Mouse (Mus musculus) large intestine, adult 2 months (tissue): ENCODE measurements around the gene Doc2g. TPM values are rescaled to one million over a fixed set of nuclear protein-coding genes. Genes with fewer than 3 reads are reported as not detected.
"Not testable (repeated sequence)": the region's sequence is repeated elsewhere in the genome, so short reads cannot be mapped to it uniquely, and the experiment has no call there.

Source experiments
- DNase-seq: peaks from one replicate; pipeline ENCODE4 v3.0.0-alpha.2; 2012; ENCODE audit warnings: low read depth, low spot score
- WGBS: fragments of 180-500 bp; shearing (Covaris S2); methylation state at CpG from one replicate; pipeline ENCODE4 v1.1.7; 2018; 5-methylcytosine and 5-hydroxymethylcytosine counted together
- polyA plus RNA-seq: library from polyadenylated mRNA; depleted of rRNA; stranded (reverse); fragments of >200 nt; gene quantifications from 2 replicates; pipeline ENCODE4 v1.2.3, GENCODE M21; 2012

Gene Doc2g
- polyA plus RNA-seq, 1 experiment: 6.8 TPM

GRCm38 (mm10) chr19:4012432-4013022, 9.4 kb downstream of the Doc2g start, which contains the start of gene Ndufv1:
TSS of gene Ndufv1 (minus strand) at chr19:4012806.
- peak; percentile 99 for DNase-seq
- under 1% methylated on average over 45 of the region's 45 CpGs for WGBS

- 31% methylated on average over 9 of the region's 9 CpGs for WGBS
- DNase-seq: no peak
Measured at GRCm38 (mm10) chr19:4013066-4013465, 10.0 kb downstream of the Doc2g start.

- DNase-seq: no peak
Measured at GRCm38 (mm10) chr19:4014802-4015201, 11.7 kb downstream of the Doc2g start.

GRCm38 (mm10) chr19:4015635-4016034, 12.5 kb downstream of the Doc2g start:
- 79% methylated on average over 5 of the region's 5 CpGs for WGBS

GRCm38 (mm10) chr19:4017921-4018587, 14.9 kb downstream of the Doc2g start:
- 56% methylated on average over 10 of the region's 10 CpGs for WGBS
- DNase-seq: no peak

More at GRCm38 (mm10) chr19:4015635-4016034, 12.5 kb downstream of the Doc2g start:
- DNase-seq: no peak

GRCm38 (mm10) chr19:4018743-4019583, 15.8 kb downstream of the Doc2g start:
- peak; percentile 95 for DNase-seq
- 11% methylated on average over 18 of the region's 18 CpGs for WGBS

GRCm38 (mm10) chr19:4023185-4023584, 20.1 kb downstream of the Doc2g start:
- WGBS: 52% methylated on average over 7 of the region's 7 CpGs
- DNase-seq: no peak

- no peak for DNase-seq
Measured at GRCm38 (mm10) chr19:4027576-4027975, 24.5 kb downstream of the Doc2g start.

GRCm38 (mm10) chr19:4032668-4033067, 29.6 kb downstream of the Doc2g start:
- WGBS: 77% methylated on average over 7 of the region's 7 CpGs

GRCm38 (mm10) chr19:4033298-4033697, 30.2 kb downstream of the Doc2g start:
- DNase-seq: no peak
- WGBS: 21% methylated on average over 3 of the region's 3 CpGs

More at GRCm38 (mm10) chr19:4032668-4033067, 29.6 kb downstream of the Doc2g start:
- no peak for DNase-seq

GRCm38 (mm10) chr19:4033742-4034141, 30.6 kb downstream of the Doc2g start:
- WGBS: 31% methylated on average over 5 of the region's 5 CpGs
- no peak for DNase-seq

- WGBS: 27% methylated on average over 12 of the region's 12 CpGs
- no peak for DNase-seq
Measured at GRCm38 (mm10) chr19:4036327-4037045, 33.4 kb downstream of the Doc2g start.

GRCm38 (mm10) chr19:4037154-4037787, 34.2 kb downstream of the Doc2g start:
- DNase-seq: not testable (repeated sequence)
- 12% methylated on average over 8 of the region's 8 CpGs for WGBS

GRCm38 (mm10) chr19:4037788-4038232, 34.7 kb downstream of the Doc2g start, which contains the start of gene Gstp1:
TSS of gene Gstp1 (minus strand) at chr19:4037985.
- 2% methylated on average over 26 of the region's 26 CpGs for WGBS
- no peak for DNase-seq

GRCm38 (mm10) chr19:4040941-4041340, 37.8 kb downstream of the Doc2g start:
- 90% methylated on average over 5 of the region's 5 CpGs for WGBS

GRCm38 (mm10) chr19:4041500-4041899, 38.4 kb downstream of the Doc2g start:
- DNase-seq: not testable (repeated sequence)
- 93% methylated on average over 4 of the region's 4 CpGs for WGBS

More at GRCm38 (mm10) chr19:4040941-4041340, 37.8 kb downstream of the Doc2g start:
- DNase-seq: not testable (repeated sequence)

- WGBS: 31% methylated on average over 14 of the region's 14 CpGs
- DNase-seq: no peak
Measured at GRCm38 (mm10) chr19:4042124-4042523, 39.0 kb downstream of the Doc2g start.

GRCm38 (mm10) chr19:4044109-4044508, 41.0 kb downstream of the Doc2g start:
- 88% methylated on average over 5 of the region's 5 CpGs for WGBS
- not testable (repeated sequence) for DNase-seq
